Mouse (Mus musculus): ENCODE measurements at regions not wholly inside any gene's neighbourhood (a gene's known extent, or its start where the extent isn't known, plus 50 kb on each side); places are given as distances from the start of the nearest gene placed in this dataset.

GRCm38 (mm10) chr15:57593326-57594004 lies 116.0 kb upstream of the Slc22a22 start:
- no peak overlapping the region for H3K27ac ChIP-seq (ENCODE audit: insufficient read depth, low read depth, low read length)
- no peak for TF ChIP-seq CTCF (IDR thresholded peaks at IDR 0.05; ENCODE audit: insufficient read depth, low read depth, low read length)
- TF ChIP-seq POLR2A (IDR thresholded peaks at IDR 0.05; ENCODE audit: insufficient read depth, low read depth, low read length) = no peak
- whole genome bisulfite sequencing = 84% methylated on average over 4 of the region's 4 CpGs

GRCm38 (mm10) chr15:57590597-57591219 lies 113.3 kb upstream of the Slc22a22 start:
- Histone ChIP-seq H3K4me1 (ENCODE audit: control insufficient read depth, insufficient read depth, low read length) (peaks cover 2% of the 10 kb centered on the region; the same call in 1 of the 2 replicates), H3K4me3 (ENCODE audit: insufficient read depth, low read depth, low read length) (no peak overlapping the region), H3K27ac (ENCODE audit: insufficient read depth, low read depth, low read length) (no peak overlapping the region)
- TF ChIP-seq POLR2A (IDR thresholded peaks at IDR 0.05; ENCODE audit: insufficient read depth, low read depth, low read length) (no peak), CTCF (IDR thresholded peaks at IDR 0.05; ENCODE audit: insufficient read depth, low read depth, low read length) (no peak)
- 47% methylated on average over 7 of the region's 7 CpGs for WGBS

More at GRCm38 (mm10) chr15:57593326-57594004, 116.0 kb upstream of the Slc22a22 start:
- H3K4me3 ChIP-seq (ENCODE audit: insufficient read depth, low read depth, low read length) = no peak overlapping the region
- H3K4me1 ChIP-seq (ENCODE audit: control insufficient read depth, insufficient read depth, low read length) = peaks cover 2% of the 10 kb centered on the region; the same call in 1 of the 2 replicates

GRCm38 (mm10) chr15:57589404-57590377 lies 112.3 kb upstream of the Slc22a22 start:
- H3K27ac ChIP-seq (ENCODE audit: insufficient read depth, low read depth, low read length) = no peak overlapping the region
- H3K4me3 ChIP-seq (ENCODE audit: insufficient read depth, low read depth, low read length) = no peak overlapping the region
- 25% methylated on average over 11 of the region's 12 CpGs for WGBS
- peaks cover 2% of the 10 kb centered on the region; the same call in 1 of the 2 replicates for H3K4me1 ChIP-seq (ENCODE audit: control insufficient read depth, insufficient read depth, low read length)
- TF ChIP-seq CTCF (IDR thresholded peaks at IDR 0.05; ENCODE audit: insufficient read depth, low read depth, low read length) (no peak), POLR2A (IDR thresholded peaks at IDR 0.05; ENCODE audit: insufficient read depth, low read depth, low read length) (no peak)

GRCm38 (mm10) chr15:57585411-57585810 lies 108.0 kb upstream of the Slc22a22 start:
- Histone ChIP-seq H3K27ac (ENCODE audit: insufficient read depth, low read depth, low read length) (no peak overlapping the region), H3K4me1 (ENCODE audit: control insufficient read depth, insufficient read depth, low read length) (peaks cover 2% of the 10 kb centered on the region; the same call in 1 of the 2 replicates), H3K4me3 (ENCODE audit: insufficient read depth, low read depth, low read length) (no peak overlapping the region)
- TF ChIP-seq POLR2A (IDR thresholded peaks at IDR 0.05; ENCODE audit: insufficient read depth, low read depth, low read length) (no peak), CTCF (IDR thresholded peaks at IDR 0.05; ENCODE audit: insufficient read depth, low read depth, low read length) (no peak)
- 50% methylated on average over 1 of the region's 1 CpGs for WGBS

GRCm38 (mm10) chr15:57584498-57584897 lies 107.1 kb upstream of the Slc22a22 start:
- WGBS = 92% methylated on average over 11 of the region's 11 CpGs
- H3K4me3 ChIP-seq (ENCODE audit: insufficient read depth, low read depth, low read length) = no peak overlapping the region
- TF ChIP-seq POLR2A (IDR thresholded peaks at IDR 0.05; ENCODE audit: insufficient read depth, low read depth, low read length) = no peak
- no peak for TF ChIP-seq CTCF (IDR thresholded peaks at IDR 0.05; ENCODE audit: insufficient read depth, low read depth, low read length)
- no peak overlapping the region for H3K27ac ChIP-seq (ENCODE audit: insufficient read depth, low read depth, low read length)
- peaks cover 2% of the 10 kb centered on the region; the same call in 1 of the 2 replicates for H3K4me1 ChIP-seq (ENCODE audit: control insufficient read depth, insufficient read depth, low read length)

GRCm38 (mm10) chr15:57581266-57581665 lies 103.8 kb upstream of the Slc22a22 start:
- Histone ChIP-seq H3K27ac (ENCODE audit: insufficient read depth, low read depth, low read length) (no peak overlapping the region), H3K4me3 (ENCODE audit: insufficient read depth, low read depth, low read length) (no peak overlapping the region), H3K4me1 (ENCODE audit: control insufficient read depth, insufficient read depth, low read length) (no peaks in the 10 kb centered on the region)
- TF ChIP-seq POLR2A (IDR thresholded peaks at IDR 0.05; ENCODE audit: insufficient read depth, low read depth, low read length) (no peak), CTCF (IDR thresholded peaks at IDR 0.05; ENCODE audit: insufficient read depth, low read depth, low read length) (no peak)

GRCm38 (mm10) chr15:57578794-57579193 lies 101.4 kb upstream of the Slc22a22 start:
- TF ChIP-seq POLR2A (IDR thresholded peaks at IDR 0.05; ENCODE audit: insufficient read depth, low read depth, low read length) = no peak
- TF ChIP-seq CTCF (IDR thresholded peaks at IDR 0.05; ENCODE audit: insufficient read depth, low read depth, low read length) = no peak
- WGBS = 71% methylated on average over 2 of the region's 2 CpGs
- Histone ChIP-seq H3K27ac (ENCODE audit: insufficient read depth, low read depth, low read length) (no peak overlapping the region), H3K4me3 (ENCODE audit: insufficient read depth, low read depth, low read length) (no peak overlapping the region), H3K4me1 (ENCODE audit: control insufficient read depth, insufficient read depth, low read length) (no peaks in the 10 kb centered on the region)

GRCm38 (mm10) chr15:57574080-57574618 lies 96.7 kb upstream of the Slc22a22 start:
- no peak overlapping the region for H3K4me3 ChIP-seq (ENCODE audit: insufficient read depth, low read depth, low read length)
- no peaks in the 10 kb centered on the region for H3K4me1 ChIP-seq (ENCODE audit: control insufficient read depth, insufficient read depth, low read length)
- no peak for TF ChIP-seq CTCF (IDR thresholded peaks at IDR 0.05; ENCODE audit: insufficient read depth, low read depth, low read length)
- TF ChIP-seq POLR2A (IDR thresholded peaks at IDR 0.05; ENCODE audit: insufficient read depth, low read depth, low read length) = no peak
- 52% methylated on average over 2 of the region's 2 CpGs for WGBS
- H3K27ac ChIP-seq (ENCODE audit: insufficient read depth, low read depth, low read length) = no peak overlapping the region

Measured in olfactory bulb, adult 2 months (tissue).